Mouse (Mus musculus) adrenal gland, adult 2 months (tissue): Measurements from ENCODE around the gene Prr19. TPM values are rescaled to one million over a fixed set of nuclear protein-coding genes. Genes with fewer than 3 reads are reported as not detected.
"Not testable (repeated sequence)": the region's sequence is repeated elsewhere in the genome, so short reads cannot be mapped to it uniquely, and the experiment has no call there.

Experiments used
- DNase-seq: peaks from one replicate; pipeline ENCODE4 v3.0.0; 2021
- long read RNA-seq: library from polyadenylated mRNA; stranded (forward); transcript quantifications from one replicate; pipeline ENCODE4 v2.0.0, GENCODE M21; 2021
- polyA plus RNA-seq: library from polyadenylated mRNA; depleted of rRNA; stranded (reverse); fragments of >200 nt; gene quantifications from 2 replicates; pipeline ENCODE4 v1.2.3, GENCODE M21; 2012; rRNA removed
- total RNA-seq, 2 experiments: library from RNA; stranded (reverse); gene quantifications; 2 replicates each; pipeline ENCODE4 v1.2.3; 2021

The Prr19 gene
- total RNA-seq (not detected), polyA plus RNA-seq (not detected in 2 replicates)
- long read RNA-seq = 0 reads

DNA sequence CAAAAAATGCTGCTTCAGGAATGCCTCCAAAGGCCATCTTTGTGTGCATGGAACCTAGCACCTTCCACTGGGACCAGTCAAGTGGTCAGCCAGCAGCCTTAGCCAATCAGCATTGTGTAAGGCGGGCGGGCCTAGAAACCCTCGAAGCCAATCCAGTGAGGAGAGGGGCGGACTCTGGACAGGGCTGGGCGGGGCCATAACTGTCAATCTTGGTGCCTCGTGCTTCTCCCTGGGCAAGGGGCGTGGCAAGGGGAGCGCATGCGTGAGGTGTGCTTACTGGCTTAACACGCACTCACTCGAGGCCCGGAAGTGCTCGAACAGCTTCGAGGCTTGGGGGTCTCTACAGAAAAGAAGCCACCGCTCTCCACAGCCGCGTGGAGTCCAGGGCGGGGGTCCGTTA lies at the start of gene Prr19:
Gene Prr19 (plus strand): TSS at position 349 of the 400 bp plus-strand sequence.
- no peak for DNase-seq

DNA sequence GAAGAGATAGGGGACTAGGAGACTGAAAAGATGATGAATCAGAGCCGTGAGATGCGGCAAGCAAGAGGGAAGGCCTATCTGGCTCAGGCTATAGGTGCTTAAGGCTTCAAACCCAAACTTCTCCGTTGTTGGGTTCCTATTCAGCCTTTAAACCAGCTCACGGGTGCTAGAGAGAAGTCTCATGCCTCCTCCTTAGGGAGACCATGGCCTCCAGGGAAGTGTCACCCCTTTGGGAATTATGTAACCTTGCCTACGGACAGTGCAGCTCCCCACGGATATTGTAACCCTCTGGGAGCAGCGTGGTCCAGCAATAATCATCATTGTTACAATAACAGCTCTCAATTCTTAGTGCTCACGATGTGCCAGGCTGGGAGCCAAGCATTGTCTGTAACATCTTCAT lies 49.4 kb upstream of the Prr19 start:
- no peak for DNase-seq

DNA sequence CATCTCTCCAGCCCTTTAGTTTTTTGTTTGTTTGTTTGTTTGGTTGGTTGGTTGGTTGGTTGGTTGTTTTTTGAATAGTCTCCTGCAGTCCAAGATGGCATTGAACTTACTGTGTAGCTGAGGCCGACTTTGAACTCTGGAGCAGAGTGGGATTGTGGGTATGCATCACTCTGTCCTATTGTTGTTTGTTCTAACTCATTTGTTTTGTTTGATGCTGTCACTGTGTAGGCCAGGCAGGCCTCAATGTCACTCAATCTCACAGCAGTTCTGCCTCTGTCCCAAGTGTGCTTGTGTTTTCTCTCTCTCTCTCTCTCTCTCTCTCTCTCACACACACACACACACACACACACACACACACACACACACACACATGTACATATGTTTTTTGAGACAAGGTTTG lies 39.3 kb upstream of the Prr19 start:
- DNase-seq = no peak

DNA sequence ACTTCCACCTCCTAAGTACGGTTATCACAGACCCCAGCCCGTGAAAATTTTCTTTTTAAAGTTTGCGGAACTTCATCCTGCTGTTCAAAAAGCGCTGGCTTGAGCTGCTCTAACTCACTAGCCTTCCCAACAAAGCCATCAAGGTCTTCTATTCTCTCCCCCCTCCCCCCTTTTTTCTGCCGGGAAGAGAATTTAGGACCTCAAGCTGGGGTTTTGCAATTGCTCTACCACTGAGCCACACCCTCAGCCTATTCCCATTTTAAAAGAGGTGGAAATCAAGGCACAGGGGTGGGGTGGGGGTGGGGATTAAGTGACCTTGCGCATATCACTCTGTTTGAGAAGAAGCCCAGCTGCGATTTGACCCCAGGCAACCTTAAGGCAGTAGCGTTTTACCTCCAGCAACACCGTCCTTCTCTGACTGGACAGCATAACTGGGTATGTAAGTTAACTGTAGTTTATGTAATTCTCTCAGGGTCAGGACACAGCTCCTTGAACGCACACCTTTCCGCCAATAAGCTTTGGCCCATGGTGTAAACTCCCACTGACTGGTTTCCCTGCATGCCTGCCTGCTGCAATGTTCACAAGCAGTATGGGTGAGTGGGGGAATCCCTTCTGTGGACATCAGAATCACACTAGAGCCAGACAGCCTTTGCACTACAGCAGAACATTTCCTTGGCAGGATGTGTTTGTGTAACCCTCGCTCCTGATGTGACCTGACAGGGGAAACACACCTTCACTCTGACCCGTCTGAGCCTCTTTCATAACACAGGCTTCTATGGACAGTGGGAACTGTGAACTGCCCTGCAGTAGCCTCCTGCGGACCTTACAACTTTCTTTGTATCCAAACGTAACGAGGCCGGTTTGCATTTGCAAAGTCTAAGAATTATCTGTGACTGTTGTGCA lies 37.0 kb upstream of the Prr19 start:
- no peak for DNase-seq

DNA sequence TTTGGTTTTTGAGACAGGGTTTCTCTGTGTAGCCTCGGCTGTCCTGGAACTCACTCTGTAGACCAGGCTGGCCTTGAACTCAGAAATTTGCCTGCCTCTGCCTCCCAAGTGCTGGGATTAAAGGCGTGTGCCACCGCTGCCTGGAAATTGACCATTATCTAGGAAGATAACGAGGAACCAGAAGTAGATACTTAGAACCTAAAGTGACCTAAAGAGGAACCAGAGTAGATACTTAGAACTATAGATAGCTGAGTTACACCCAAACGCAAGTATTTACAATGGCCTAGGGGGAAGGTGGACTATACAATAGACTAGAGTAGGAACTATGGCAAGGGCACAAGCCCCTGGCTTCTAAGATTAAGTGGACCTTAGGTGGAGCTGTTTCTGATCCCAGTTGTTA lies 35.5 kb upstream of the Prr19 start:
- not testable (repeated sequence) for DNase-seq

DNA sequence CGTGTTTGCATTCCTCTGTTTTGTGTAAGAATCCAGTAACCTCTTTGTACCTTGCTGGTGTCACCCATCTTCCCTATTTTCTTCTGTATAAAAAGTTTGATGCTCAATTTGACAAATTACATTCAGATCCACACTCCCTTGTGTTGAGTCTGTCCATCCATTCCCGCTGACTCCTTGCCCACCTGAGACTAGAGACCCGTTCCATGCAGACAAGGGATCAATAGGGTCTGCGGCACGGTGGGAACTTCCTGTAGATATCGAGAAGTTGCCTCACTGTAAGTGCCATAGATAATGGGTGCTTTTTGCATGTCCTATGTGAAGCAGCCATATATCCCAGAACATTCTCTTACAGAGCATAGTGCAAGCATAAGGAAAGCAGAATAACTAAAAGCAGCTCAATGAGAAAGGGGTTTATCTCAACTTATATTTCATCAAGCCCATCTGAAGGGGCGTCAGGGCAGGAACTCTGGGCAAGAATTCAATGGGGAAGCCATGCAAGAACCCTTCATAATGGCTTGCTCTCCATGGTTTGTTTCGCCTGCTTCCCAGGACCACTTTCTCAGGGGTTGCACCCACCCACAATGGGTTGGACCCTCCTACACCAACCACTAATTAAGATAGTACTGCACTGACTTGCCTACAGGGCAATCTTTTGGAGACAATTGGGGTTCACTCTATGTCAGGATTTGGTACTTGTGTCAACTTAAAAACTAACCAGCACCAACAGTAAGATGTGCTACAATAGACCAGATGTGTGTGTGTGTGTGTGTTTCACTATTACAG lies 34.8 kb upstream of the Prr19 start:
- no peak for DNase-seq

DNA sequence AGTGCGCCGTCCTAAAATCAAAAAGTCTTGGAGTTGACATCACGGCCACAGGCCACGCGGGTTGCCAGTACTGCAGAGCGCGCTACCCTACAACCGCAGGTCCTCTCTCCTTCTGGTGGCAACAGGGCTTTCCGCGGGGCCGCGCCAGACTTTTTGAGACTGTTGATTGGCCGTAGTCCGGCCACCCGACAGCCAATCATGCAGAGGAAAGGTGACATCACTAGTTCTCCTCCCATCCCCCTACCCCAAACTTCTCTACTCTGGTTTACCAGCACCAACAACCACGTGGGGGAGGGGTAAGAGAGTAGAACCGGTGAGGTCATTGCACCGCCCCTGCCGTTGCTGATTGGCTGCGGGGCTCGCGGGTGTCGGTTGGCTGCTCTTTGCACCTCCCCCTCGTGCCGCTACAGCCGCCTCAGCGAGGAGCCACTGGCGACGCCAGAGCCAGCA lies 33.9 kb upstream of the Prr19 start, which contains the start of gene Cic:
Gene Cic (plus strand): TSS at position 404 of the 450 bp plus-strand sequence.
- peak; percentile 100 for DNase-seq

DNA sequence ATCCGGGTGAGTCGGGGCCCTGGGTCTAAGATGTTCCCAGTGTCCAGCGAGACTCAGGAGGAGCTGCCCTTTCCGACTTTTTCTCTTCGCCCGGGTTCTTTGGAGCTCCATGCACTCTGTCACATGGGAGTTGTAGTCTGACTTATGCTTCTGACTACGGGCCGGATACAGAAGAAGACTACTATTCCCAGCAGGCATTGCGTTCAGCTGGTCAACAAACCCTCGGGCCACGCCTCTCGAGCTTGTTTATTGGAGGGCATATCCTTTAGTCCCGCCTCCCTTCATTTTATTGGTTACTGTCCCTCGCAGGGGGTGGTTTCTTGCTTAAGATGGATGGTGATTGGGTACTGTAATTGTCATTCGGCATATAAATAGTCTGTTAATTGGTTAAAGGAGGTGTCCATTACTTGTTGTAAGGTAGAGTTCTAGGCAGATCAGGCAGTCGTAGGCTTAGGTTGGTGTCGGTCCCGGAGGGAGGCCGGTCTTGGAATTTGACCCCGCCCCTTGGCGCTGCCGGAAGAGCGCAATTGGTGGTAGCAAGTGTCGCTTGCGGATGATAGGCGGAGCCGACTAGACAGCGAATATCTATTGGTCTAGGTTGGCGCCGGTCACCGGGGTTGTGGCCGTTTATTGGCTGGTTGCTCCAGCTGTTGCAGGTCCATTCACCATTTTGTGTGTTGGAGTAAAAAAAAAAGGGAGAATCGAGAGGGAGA lies 33.3 kb upstream of the Prr19 start:
- peak; percentile 99 for DNase-seq

DNA sequence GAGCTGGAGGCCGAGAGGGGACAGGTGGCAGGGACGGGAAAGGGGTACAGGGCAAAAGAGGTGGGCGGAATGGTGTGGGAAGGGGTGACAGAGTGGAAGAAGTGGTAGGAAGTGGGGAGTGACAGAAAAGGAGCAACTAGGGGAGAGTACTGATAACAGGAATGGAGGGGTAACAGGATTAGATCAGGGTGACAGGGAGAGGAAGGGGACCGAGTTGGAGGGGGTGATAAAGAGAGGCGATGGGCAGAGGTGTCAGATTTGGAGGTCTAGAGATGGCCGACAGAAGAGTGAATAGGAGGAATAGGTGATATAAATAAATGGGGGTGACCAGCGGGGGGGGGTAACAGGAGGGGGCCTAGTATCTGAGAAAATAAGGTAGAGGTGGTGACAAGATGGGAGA lies 32.6 kb upstream of the Prr19 start:
- no peak for DNase-seq

DNA sequence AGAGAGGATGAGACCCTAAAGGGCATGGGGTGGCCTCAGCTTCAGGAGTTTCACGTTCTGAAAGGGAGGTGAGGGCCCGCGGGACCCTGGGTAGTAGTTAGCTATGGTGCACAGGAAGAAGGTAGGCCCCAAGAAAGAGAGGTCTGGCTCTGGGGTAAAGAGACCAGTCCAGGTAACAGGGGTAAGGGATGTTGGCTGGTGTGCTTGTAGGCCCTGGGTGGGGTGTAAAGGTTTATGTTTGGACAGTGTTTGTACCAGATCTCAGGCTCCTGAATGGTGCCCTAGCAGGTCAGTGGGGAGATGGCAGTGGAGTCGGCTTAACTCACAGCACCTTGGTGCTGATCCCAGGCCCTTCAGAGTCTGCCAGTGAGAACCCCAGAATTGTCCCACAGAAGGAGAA lies 32.2 kb upstream of the Prr19 start:
- peak; percentile 26 for DNase-seq

DNA sequence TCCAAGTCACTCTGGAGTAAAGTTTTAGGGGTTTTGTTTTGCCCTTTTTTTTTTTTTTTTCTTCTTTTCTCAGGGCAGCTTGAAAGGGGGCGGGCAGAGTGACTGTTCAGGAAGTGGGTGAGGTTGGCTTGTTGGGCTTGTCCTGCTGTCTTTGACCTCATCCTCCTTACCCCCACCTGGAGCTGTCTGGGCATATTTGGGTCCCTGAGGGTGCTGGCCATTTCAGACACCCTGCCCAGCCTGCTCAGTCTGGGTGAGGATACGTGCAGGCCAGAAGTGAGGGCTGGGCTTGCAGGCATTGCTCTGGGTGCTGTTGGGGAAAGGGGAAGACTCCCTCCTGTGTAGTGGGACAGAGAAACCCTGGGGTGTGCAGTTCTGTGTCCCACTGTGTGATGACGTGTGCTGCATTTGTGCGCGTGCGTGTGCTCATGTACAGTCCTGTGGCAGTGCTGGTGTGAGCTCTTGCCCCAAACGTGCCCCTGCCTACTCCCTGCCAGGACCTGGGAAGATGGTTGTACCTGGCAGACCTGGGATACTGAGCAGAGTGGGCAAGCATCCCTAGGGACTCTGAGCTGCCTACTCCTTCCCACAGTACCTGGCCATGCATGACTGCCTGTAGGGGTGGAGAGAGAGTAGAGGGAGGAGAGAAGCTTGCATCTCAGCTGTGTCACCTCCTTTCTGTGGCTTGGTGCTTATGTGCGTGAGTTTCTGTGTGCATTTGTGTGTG lies 31.5 kb upstream of the Prr19 start:
- DNase-seq = peak; percentile 10

DNA sequence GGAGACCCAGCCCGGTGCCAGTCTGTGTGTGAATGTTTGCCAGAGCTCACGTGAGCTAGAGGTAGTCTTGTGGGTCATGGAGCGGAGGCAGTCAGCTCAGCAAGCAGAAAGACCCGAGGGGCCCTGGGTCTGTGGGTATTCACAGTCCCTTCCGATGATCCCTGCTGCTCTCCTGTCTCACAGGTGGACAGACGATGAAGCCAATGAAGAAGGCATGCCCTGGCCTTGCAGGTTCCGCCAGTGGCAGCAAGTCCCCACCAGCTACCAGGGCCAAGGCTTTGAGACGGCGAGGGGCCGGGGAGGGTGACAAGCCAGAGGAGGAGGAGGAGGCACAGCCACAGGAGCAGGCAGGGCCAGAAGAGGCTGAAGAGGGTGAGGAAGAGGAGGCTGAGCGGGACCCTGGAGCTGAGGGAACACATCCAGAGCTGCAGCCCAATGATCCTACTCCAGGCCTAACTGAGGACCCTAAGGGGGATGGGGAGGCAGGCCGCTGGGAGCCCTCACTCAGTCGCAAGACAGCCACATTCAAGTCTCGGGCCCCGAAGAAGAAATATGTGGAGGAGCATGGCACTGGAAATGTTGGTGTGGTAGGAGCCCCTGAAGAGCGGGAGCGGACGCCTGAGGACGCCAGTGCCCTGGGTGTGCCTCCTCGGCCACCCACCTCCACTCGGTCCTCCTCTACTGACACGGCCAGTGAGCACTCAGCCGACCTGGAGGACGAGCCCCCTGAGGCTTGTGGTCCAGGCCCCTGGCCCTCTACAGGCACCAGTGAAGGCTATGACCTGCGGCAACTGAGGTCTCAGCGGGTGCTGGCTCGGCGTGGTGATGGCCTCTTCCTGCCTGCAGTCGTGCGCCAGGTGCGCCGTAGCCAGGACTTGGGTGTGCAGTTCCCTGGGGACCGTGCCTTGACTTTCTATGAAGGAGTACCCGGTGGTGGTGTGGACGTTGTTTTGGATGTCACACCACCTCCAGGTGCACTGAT lies 30.3 kb upstream of the Prr19 start:
- DNase-seq = peak; percentile 8

DNA sequence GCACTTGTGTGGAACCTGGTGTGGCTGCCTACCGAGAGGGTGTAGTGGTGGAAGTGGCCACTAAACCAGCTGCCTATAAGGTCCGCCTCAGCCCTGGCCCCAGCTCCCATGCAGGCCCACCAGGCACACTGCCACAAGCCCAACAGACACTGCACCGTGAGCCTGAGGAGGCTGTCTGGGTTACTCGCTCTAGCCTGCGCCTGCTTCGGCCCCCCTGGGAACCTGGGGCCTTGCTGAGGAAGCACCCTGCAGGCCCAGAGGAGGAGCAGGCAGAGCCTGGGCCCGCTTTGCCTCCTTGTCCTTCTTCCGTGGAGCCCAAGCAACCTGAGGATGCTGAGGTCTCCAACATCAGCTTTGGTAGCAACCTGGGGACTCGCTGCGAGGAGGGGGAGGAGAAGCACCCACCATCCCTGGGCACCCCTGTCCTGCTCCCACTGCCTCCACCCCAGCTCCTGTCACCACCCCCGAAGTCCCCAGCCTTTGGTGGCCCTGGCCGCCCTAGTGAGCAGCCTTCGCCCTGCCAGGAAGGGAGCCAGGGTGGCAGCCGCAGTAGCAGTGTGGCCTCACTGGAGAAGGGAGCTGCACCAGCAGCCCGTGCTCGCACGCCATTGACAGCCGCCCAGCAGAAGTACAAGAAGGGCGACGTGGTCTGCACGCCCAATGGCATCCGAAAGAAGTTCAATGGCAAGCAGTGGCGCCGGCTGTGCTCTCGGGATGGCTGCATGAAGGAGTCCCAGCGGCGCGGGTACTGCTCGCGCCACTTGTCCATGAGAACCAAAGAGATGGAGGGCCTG lies 29.4 kb upstream of the Prr19 start:
- no peak for DNase-seq

DNA sequence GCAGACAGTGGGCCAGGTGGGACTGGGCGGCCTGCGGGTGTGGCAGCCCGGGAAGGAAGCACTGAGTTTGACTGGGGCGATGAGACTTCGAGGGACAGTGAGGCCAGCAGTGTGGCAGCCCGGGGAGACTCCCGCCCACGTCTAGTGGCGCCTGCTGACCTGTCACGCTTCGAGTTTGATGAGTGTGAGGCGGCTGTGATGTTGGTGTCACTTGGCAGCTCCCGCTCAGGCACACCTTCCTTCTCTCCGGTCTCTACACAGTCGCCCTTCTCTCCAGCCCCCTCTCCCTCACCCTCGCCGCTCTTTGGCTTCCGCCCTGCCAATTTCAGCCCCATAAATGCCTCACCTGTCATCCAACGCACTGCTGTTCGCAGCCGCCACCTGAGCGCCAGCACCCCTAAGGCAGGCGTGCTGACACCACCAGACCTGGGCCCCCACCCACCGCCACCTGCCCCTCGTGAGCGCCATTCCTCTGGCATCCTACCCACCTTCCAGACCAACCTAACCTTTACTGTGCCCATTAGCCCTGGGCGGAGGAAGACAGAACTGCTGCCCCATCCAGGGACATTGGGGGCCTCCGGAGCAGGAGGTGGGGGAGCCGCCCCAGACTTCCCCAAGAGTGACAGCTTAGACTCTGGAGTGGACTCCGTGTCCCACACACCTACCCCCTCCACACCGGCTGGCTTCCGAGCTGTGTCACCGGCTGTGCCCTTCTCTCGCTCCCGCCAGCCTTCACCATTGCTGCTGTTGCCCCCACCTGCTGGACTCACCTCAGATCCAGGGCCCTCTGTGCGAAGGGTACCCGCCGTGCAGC lies 28.6 kb upstream of the Prr19 start:
- DNase-seq = no peak

DNA sequence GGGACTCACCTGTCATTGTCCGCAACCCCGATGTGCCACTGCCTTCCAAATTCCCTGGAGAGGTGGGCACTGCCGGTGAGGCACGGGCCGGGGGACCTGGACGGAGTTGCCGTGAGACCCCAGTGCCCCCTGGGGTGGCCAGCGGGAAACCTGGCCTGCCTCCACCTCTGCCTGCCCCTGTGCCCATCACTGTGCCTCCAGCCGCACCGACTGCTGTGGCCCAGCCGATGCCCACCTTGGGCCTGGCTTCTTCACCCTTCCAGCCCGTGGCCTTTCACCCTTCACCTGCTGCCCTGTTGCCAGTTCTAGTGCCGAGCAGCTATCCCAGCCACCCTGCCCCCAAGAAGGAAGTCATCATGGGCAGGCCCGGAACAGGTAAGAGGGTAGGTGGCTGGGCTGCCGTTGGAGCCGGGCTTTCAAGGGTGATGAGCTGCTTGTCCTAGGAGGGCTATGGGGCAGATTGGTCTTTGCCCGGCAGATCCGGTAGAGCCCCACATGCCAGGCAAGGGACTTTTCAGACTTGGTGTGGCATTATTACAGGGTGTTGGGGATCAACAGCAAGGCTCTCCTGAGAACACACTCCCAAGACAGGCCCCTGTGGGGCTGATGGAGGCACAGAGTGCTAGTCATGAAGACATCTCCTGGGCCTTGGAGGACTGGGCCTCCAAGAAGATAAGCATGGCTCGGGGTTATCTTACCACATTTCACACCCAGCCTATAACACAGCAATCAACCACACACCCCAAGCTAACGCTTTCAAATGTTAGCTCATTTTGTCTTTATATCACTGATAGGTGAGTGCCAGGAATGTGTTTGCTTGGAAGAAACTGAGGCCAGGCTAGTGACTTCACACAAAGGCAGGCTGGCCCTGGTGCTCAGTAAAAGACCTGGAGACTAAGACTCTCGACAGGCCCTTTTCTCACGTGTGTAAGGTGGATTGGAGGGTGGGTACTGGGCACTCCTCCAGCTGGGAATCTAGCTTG lies 27.7 kb upstream of the Prr19 start:
- no peak for DNase-seq

DNA sequence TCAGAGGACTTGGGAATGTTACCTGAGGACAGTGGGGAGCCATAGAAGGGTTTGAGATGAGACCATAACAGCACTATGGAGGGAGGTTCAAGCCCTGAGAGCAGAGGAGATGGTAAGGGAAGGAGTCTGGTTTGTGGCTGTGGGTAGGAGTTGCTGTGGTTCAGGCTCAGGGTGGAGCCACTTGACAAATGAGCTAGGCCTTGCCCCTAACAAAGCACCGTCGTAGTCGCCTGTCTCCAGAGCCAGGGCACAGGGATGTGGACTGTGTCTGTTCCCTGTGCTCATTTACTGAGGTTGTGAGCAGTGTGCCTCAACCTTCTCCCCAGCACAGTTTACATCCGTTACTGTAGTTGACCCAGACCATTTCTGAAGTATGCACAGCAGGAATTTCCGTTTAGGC lies 26.6 kb upstream of the Prr19 start:
- no peak for DNase-seq

DNA sequence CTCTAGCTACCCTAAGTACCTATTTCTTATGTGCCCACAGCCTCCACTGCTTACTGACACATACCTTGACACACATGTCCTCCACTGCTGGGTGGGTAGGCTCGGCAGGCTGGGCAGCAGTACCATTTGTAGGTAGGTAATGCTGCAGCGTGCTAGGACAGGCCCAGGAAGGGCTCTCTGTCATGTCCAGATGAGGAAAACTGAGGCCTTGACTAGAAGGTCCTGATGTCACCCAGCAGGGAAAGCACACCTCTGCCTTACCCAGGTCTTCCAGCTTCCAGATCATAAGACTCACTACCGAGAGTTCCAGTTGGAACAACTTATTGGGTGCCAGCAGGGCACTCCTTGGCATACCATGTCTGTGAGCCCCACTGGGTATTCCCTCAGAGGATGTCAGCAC lies 26.2 kb upstream of the Prr19 start:
- no peak for DNase-seq
